Mouse (Mus musculus): Measurements from ENCODE around the gene Olfr922. TPM values are rescaled to one million over a fixed set of nuclear protein-coding genes. Genes with fewer than 3 reads are reported as not detected.
A peak's percentile ranks its signal among the peaks of the same experiment; 100 is the strongest.

The Olfr922 gene
- polyA plus RNA-seq (2016; fragmentation: Nextera tagmentation; extraction: Ambion mirVana): not detected in 2 replicates

- 62% methylated on average over 2 of the region's 2 CpGs for WGBS
- H3K4me1 ChIP-seq (replicated peaks): no peaks in the 10 kb centered on the region
- H3K4me2 ChIP-seq: no peak within 1 kb of the TSS
- H3K4me3 ChIP-seq: no peak within 1 kb of the TSS
- no peaks in the 10 kb centered on the region for H3K27me3 ChIP-seq (replicated peaks)
- no peaks in the 10 kb centered on the region for H3K9me3 ChIP-seq (replicated peaks)
- ATAC-seq (ENCODE audit: insufficient number of reproducible peaks, low FRiP score): no peak
- H3K36me3 ChIP-seq: no peaks in the 10 kb centered on the region
- H3K9ac ChIP-seq: no peak within 1 kb of the TSS
- no peak within 1 kb of the TSS for H3K27ac ChIP-seq (ENCODE audit: poor library complexity, severe bottlenecking)
Measured at GRCm38 (mm10) chr9:38814314-38814713, at the start of gene Olfr922. TSS of gene Olfr922 (plus strand) at chr9:38814614.

DNA sequence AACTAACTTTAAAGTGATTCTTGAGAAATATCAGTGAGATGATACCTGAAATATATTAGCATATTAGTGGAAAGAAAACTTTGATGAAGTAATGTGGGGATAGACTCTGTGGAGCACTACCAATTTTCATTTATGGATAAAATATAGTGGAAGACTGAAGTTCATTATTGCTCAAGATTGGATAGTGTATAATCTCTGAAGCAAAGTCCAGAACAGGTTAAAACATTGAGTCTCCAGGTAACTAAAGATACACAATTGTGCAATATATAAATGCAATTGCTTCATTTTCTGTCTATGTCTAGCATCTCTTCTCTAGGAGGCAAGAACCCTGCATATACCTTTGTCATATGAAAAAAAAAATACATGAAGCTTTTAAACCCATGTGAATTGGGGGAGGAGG is 41.6 kb upstream of the Olfr922 start, which contains the start of gene Olfr921:
Gene Olfr921, plus strand, starts transcription at position 301 of the 400 bp plus-strand sequence.
- no peaks in the 10 kb centered on the region for H3K4me1 ChIP-seq (replicated peaks)
- no peak within 1 kb of the TSS for H3K4me2 ChIP-seq
- no peak within 1 kb of the TSS for H3K4me3 ChIP-seq
- no peak for ATAC-seq (ENCODE audit: insufficient number of reproducible peaks, low FRiP score)
- H3K9ac ChIP-seq: no peak within 1 kb of the TSS
- no peak within 1 kb of the TSS for H3K27ac ChIP-seq (ENCODE audit: poor library complexity, severe bottlenecking)
- no peaks in the 10 kb centered on the region for H3K27me3 ChIP-seq (replicated peaks)
- no peaks in the 10 kb centered on the region for H3K9me3 ChIP-seq (replicated peaks)
- H3K36me3 ChIP-seq: no peaks in the 10 kb centered on the region

DNA sequence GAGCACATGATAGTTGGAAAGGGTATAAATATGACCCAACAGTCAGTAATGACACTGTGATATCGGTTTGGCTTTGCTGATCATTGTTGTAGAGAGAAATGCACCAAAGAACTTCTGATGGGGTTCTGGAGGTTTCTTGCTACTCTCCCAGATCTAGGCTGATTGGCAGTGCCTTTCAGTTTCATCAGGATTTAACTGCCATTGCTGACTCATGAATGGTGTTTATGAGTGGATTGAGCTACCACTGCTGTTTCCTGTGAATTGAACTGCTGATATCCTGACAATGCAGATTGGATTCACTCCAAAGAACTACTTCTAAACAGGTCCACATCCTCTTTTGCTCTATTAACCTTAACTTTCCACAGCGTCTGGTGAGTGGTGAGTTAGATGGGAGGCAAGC is 21.7 kb upstream of the Olfr922 start:
- Histone ChIP-seq H3K36me3 (no peaks in the 10 kb centered on the region), H3K4me2 (no peak overlapping the region), H3K27ac (ENCODE audit: poor library complexity, severe bottlenecking) (no peak overlapping the region), H3K27me3 (replicated peaks) (no peaks in the 10 kb centered on the region), H3K4me1 (replicated peaks) (no peaks in the 10 kb centered on the region), H3K4me3 (no peak overlapping the region), H3K9me3 (replicated peaks) (no peaks in the 10 kb centered on the region), H3K9ac (no peak overlapping the region)
- WGBS: 81% methylated on average over 2 of the region's 2 CpGs
- no peak for ATAC-seq (ENCODE audit: insufficient number of reproducible peaks, low FRiP score)

- Histone ChIP-seq H3K4me3 (no peak overlapping the region), H3K27me3 (replicated peaks) (no peaks in the 10 kb centered on the region), H3K9me3 (replicated peaks) (no peaks in the 10 kb centered on the region), H3K9ac (no peak overlapping the region), H3K27ac (ENCODE audit: poor library complexity, severe bottlenecking) (no peak overlapping the region), H3K4me1 (replicated peaks) (no peaks in the 10 kb centered on the region), H3K36me3 (no peaks in the 10 kb centered on the region), H3K4me2 (no peak overlapping the region)
- no peak for ATAC-seq (ENCODE audit: insufficient number of reproducible peaks, low FRiP score)
Measured at GRCm38 (mm10) chr9:38805696-38806095, 8.7 kb upstream of the Olfr922 start.

GRCm38 (mm10) chr9:38815458-38815986 is 1.1 kb downstream of the Olfr922 start:
- H3K4me1 ChIP-seq (replicated peaks): no peaks in the 10 kb centered on the region
- H3K27ac ChIP-seq (ENCODE audit: poor library complexity, severe bottlenecking): no peak overlapping the region
- no peak overlapping the region for H3K9ac ChIP-seq
- WGBS: 81% methylated on average over 1 of the region's 1 CpGs
- H3K36me3 ChIP-seq: no peaks in the 10 kb centered on the region
- ATAC-seq (ENCODE audit: insufficient number of reproducible peaks, low FRiP score): no peak
- H3K27me3 ChIP-seq (replicated peaks): no peaks in the 10 kb centered on the region
- no peak overlapping the region for H3K4me2 ChIP-seq
- no peaks in the 10 kb centered on the region for H3K9me3 ChIP-seq (replicated peaks)
- H3K4me3 ChIP-seq: no peak overlapping the region

GRCm38 (mm10) chr9:38826245-38826644 is 11.8 kb downstream of the Olfr922 start, which contains the start of gene Olfr923:
TSS of gene Olfr923 (plus strand) at chr9:38826545.
- no peaks in the 10 kb centered on the region for H3K27me3 ChIP-seq (replicated peaks)
- H3K36me3 ChIP-seq: no peaks in the 10 kb centered on the region
- 78% methylated on average over 1 of the region's 1 CpGs for WGBS
- no peak within 1 kb of the TSS for H3K9ac ChIP-seq
- H3K4me3 ChIP-seq: no peak within 1 kb of the TSS
- no peaks in the 10 kb centered on the region for H3K4me1 ChIP-seq (replicated peaks)
- H3K9me3 ChIP-seq (replicated peaks): no peaks in the 10 kb centered on the region
- H3K27ac ChIP-seq (ENCODE audit: poor library complexity, severe bottlenecking): no peak within 1 kb of the TSS
- ATAC-seq (ENCODE audit: insufficient number of reproducible peaks, low FRiP score): no peak
- H3K4me2 ChIP-seq: no peak within 1 kb of the TSS

DNA sequence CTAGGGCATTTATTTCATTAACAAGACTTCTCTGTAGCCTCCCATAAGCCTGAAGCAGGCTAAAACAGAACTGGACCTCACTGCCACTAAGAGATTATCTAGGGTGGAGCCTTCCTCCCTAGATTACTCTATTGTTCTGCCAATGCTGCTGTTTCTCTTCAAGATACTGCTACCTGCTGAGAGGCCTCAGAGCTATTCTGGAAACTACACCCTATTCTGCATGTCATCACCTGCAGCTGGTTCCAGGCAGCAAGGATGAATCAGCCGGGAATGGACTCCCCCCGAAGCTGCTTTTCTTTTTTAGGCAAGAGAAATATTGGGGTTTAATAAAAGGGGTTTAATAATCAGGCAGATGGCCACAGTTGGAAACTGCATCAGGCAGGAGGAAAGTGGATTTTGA is 18.6 kb downstream of the Olfr922 start:
- no peak overlapping the region for H3K4me3 ChIP-seq
- H3K27ac ChIP-seq (ENCODE audit: poor library complexity, severe bottlenecking): no peak overlapping the region
- H3K4me2 ChIP-seq: peak overlapping the region; percentile 33
- no peaks in the 10 kb centered on the region for H3K9me3 ChIP-seq (replicated peaks)
- ATAC-seq (ENCODE audit: insufficient number of reproducible peaks, low FRiP score): 0 out of 2 replicates have a peak, but pooled peaks have one; percentile 36
- H3K4me1 ChIP-seq (replicated peaks): peaks cover 5% of the 10 kb centered on the region
- H3K9ac ChIP-seq: no peak overlapping the region
- H3K36me3 ChIP-seq: no peaks in the 10 kb centered on the region
- H3K27me3 ChIP-seq (replicated peaks): no peaks in the 10 kb centered on the region
- 23% methylated on average over 2 of the region's 2 CpGs for WGBS

GRCm38 (mm10) chr9:38844149-38844548 is 29.7 kb downstream of the Olfr922 start, which contains the start of gene Olfr924:
TSS of gene Olfr924 (plus strand) at chr9:38844449.
- Histone ChIP-seq H3K27me3 (replicated peaks) (no peaks in the 10 kb centered on the region), H3K9me3 (replicated peaks) (no peaks in the 10 kb centered on the region), H3K4me1 (replicated peaks) (no peaks in the 10 kb centered on the region), H3K4me2 (no peak within 1 kb of the TSS), H3K27ac (ENCODE audit: poor library complexity, severe bottlenecking) (no peak within 1 kb of the TSS), H3K9ac (no peak within 1 kb of the TSS), H3K36me3 (no peaks in the 10 kb centered on the region), H3K4me3 (no peak within 1 kb of the TSS)
- 72% methylated on average over 1 of the region's 1 CpGs for WGBS
- no peak for ATAC-seq (ENCODE audit: insufficient number of reproducible peaks, low FRiP score)

DNA sequence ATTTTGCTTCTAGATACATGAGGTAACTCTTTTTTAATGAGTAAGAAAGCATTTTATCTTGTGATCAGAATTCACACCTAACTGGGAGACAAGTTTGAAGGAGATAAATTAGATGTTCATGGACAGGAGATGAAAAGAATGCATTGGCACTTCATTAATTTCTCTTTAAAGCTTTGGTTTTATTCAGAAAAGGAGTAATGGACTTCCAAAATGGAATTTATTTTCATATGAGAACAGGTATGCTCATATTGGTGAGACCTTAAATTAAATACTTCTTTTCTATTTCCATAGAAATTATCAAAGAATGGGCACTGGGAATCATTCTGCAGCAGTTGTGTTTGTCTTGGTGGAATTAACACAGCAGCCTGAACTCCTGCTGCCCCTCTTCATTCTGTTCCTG is 40.3 kb downstream of the Olfr922 start, which contains the start of gene Olfr26:
Gene Olfr26, plus strand, starts transcription at position 301 of the 400 bp plus-strand sequence.
- Histone ChIP-seq H3K36me3 (no peaks in the 10 kb centered on the region), H3K27ac (ENCODE audit: poor library complexity, severe bottlenecking) (no peak within 1 kb of the TSS), H3K4me2 (no peak within 1 kb of the TSS), H3K4me3 (no peak within 1 kb of the TSS), H3K9me3 (replicated peaks) (no peaks in the 10 kb centered on the region), H3K27me3 (replicated peaks) (no peaks in the 10 kb centered on the region), H3K4me1 (replicated peaks) (no peaks in the 10 kb centered on the region), H3K9ac (no peak within 1 kb of the TSS)
- ATAC-seq (ENCODE audit: insufficient number of reproducible peaks, low FRiP score): no peak

Other genes with a start within 250 kb of the Olfr922 start
- gene Olfr912, start 234.4 kb upstream of the Olfr922 start, polyA plus RNA-seq (2016; fragmentation: Nextera tagmentation; extraction: Ambion mirVana): not detected in 2 replicates
- gene Olfr913, start 221.9 kb upstream of the Olfr922 start, polyA plus RNA-seq (2016; fragmentation: Nextera tagmentation; extraction: Ambion mirVana): not detected in 2 replicates
- gene Olfr914, start 209.5 kb upstream of the Olfr922 start, polyA plus RNA-seq (2016; fragmentation: Nextera tagmentation; extraction: Ambion mirVana): not detected in 2 replicates
- gene Olfr916, start 154.7 kb upstream of the Olfr922 start, polyA plus RNA-seq (2016; fragmentation: Nextera tagmentation; extraction: Ambion mirVana): not detected in 2 replicates
- not detected in 2 replicates for gene Olfr917, start 148.8 kb upstream of the Olfr922 start, polyA plus RNA-seq (2016; fragmentation: Nextera tagmentation; extraction: Ambion mirVana)
- not detected in 2 replicates for gene Olfr918, start 140.0 kb upstream of the Olfr922 start, polyA plus RNA-seq (2016; fragmentation: Nextera tagmentation; extraction: Ambion mirVana)
- not detected in 2 replicates for gene Olfr919, start 110.9 kb upstream of the Olfr922 start, polyA plus RNA-seq (2016; fragmentation: Nextera tagmentation; extraction: Ambion mirVana)
- 19.3 and 21.3 TPM in 2 replicates for gene Vwa5a, start 96.3 kb upstream of the Olfr922 start, polyA plus RNA-seq (2016; fragmentation: Nextera tagmentation; extraction: Ambion mirVana)
- gene Olfr920, start 62.3 kb upstream of the Olfr922 start, polyA plus RNA-seq (2016; fragmentation: Nextera tagmentation; extraction: Ambion mirVana): 0.03 TPM in 1 of 2 replicates, not detected in the other
- gene Olfr921, start 41.5 kb upstream of the Olfr922 start, polyA plus RNA-seq (2016; fragmentation: Nextera tagmentation; extraction: Ambion mirVana): not detected in 2 replicates
- gene Olfr923, start 11.9 kb downstream of the Olfr922 start, polyA plus RNA-seq (2016; fragmentation: Nextera tagmentation; extraction: Ambion mirVana): not detected in 2 replicates
- gene Olfr924, start 29.8 kb downstream of the Olfr922 start, polyA plus RNA-seq (2016; fragmentation: Nextera tagmentation; extraction: Ambion mirVana): not detected in 2 replicates
- not detected in 2 replicates for gene Olfr26, start 40.4 kb downstream of the Olfr922 start, polyA plus RNA-seq (2016; fragmentation: Nextera tagmentation; extraction: Ambion mirVana)
- not detected in 2 replicates for gene Olfr926, start 62.5 kb downstream of the Olfr922 start, polyA plus RNA-seq (2016; fragmentation: Nextera tagmentation; extraction: Ambion mirVana)
- not detected in 2 replicates for gene Olfr930, start 115.2 kb downstream of the Olfr922 start, polyA plus RNA-seq (2016; fragmentation: Nextera tagmentation; extraction: Ambion mirVana)
- not detected in 2 replicates for gene Olfr933, start 157.7 kb downstream of the Olfr922 start, polyA plus RNA-seq (2016; fragmentation: Nextera tagmentation; extraction: Ambion mirVana)
- gene Olfr934, start 173.7 kb downstream of the Olfr922 start, polyA plus RNA-seq (2016; fragmentation: Nextera tagmentation; extraction: Ambion mirVana): not detected in 2 replicates
- gene Olfr935, start 185.1 kb downstream of the Olfr922 start, polyA plus RNA-seq (2016; fragmentation: Nextera tagmentation; extraction: Ambion mirVana): not detected in 2 replicates
- not detected in 2 replicates for gene Olfr146, start 208.8 kb downstream of the Olfr922 start, polyA plus RNA-seq (2016; fragmentation: Nextera tagmentation; extraction: Ambion mirVana)